Mouse (Mus musculus): ENCODE results near the gene Pinlyp.
A peak's percentile ranks its signal among the peaks of the same experiment; 100 is the strongest.

Gene Pinlyp

DNA sequence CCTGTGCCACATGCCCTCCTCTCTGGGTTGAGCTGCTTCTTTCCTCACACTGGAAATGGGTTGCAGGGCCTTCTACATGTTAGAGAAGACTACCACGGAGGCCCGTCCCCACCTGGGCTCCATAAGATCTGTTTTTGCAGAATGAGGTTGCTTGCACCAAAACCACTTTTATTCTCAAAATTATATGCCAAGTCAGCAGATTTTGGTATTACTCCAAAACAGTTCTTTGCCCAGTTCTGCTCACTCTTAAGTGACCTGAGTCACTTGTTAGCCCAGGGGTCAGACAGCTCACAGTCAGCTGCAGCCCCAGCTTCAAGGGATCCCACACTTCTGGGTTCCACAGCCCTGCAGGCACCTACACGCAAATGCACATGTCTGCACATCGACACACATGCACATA is 15.5 kb upstream of the Pinlyp start:
- no peak for DNase-seq (ENCODE audit: low spot score)

DNA sequence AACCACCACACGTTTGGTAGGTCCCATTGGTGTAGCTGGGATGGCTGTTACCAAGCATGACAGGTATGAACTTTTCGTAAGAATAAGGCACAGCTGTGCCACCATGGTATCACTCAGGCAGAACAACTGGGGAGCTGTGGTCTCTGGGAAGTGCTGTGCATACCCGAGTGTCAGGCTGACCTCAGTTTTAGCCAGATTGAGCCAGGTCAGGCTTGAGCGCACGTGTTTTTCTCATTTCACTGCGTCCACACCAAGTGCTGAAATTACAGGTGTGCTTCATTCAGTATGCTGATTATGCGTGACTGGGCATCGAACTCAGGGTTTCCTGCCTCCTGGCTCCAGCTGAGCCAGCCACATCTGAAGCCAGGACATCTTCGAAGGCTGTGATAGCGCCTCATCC is 9.9 kb upstream of the Pinlyp start:
- no peak for DNase-seq (ENCODE audit: low spot score)

DNA sequence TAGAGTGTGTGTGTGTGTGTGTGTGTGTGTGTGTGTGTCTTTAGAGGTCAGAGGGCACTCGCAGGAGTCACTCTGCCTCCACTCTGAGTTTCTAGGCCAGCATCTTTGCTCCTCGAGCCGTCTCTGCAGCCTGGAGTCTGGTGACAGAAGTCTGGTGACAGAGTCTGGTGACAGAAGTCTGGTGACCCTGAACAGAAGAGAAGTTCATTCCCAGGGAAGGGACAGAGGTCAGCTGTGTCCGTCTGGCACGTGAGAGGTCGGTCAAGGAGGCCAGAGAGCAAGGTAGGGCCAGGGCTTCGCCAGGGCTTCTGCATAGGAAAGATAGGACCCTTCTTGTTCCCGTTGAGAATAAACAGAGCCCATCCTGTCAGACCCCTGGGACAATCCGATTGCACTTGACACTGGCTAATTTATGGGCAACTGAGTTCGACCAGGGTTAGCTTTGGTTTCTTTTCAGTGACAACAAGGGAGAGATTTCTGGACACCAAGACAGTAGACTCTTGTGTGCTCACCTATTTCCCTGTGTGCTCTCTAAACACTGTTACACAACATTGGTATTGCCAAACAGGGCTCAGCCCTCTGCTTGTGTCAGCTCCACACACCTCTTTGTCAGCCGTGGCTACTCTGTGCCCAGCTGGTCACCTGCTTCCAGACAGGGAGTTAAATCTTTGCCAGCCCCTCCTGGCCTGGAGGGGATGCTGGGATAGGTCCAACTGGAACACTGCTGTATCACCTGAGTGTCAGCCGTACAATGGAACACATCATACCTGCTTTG is 6.3 kb upstream of the Pinlyp start:
- DNase-seq (ENCODE audit: low spot score): no peak

DNA sequence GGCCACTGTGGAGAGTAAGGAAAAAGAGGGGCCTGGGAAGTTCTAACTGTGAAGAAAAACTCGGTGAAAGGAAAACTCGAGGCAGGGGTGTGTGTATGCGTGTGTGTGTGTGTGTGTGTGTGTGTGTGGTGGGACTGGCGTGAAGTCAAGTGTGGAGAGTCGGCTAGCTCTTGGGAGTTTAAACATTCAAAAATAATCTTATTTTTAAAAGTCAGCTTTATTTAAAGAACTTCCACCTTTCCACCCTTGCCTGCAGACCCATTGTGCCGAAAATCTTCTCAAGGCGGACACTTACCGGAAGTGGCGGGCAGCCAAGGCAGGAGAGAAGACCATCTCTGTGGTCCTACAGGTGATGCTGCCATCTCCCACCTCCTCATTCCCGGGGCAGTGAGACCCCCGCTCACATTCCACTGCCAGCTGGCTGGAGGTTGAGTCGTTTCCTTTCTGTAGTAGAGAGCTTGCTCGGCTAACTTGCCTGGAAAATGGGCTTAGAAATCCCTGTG is 1.7 kb upstream of the Pinlyp start:
- no peak for DNase-seq (ENCODE audit: low spot score)

DNA sequence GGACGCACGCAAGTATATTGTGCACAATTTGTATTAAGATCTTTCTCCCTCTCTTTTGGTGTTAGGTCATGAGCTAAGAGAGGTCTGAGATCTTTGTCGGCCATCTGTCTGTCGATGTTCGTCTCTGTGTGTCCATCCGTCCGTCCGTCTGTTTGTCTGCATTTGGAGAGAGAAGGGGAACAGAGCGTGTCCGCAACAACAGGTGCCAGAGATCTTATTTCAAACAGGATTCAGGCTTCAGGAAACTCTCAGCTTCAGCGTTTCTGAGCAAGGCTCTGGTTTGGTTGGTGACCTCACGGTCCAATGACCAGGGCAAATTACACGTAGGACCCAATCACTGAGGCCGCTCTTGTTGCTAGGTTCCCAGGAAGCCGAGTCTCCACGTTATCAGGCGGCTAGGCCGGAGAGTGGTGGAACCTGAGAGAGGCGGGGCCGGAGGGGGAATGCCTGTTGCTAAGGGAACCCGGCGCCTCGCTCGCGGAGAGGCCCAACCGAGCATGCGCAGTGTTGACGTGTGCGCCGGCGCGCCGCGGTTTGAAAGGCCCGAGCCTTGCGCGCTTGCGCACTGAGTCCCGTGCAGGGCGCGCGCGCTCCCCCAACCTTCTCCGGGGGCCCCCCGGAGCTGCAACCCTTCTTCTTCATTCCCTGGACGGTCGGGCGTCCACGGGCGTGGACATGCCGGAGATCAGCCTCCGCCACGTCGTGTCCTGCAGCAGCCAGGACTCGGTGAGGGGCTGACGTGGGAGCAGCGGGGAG is 894 bp upstream of the Pinlyp start:
- peak; percentile 99 for DNase-seq (ENCODE audit: low spot score)

DNA sequence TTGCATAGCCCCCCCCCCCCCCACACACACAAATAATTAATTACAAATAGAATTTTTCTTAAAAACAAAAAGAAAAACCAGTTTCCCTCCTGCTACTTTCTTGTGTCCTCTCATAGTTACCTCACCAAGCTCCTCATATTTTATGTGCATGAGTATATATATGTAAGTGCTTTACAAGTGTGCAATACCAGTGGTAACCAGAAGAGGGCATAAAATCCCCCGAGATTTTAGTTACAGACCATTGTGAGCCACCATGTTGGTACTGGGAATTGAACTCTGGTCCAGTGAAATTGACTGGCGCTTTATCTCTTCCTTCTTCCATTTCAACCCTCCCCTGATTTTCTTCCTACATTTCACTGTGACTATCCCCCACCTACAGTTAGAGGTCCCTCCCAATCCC is 1.4 kb downstream of the Pinlyp start:
- DNase-seq (ENCODE audit: low spot score): no peak

DNA sequence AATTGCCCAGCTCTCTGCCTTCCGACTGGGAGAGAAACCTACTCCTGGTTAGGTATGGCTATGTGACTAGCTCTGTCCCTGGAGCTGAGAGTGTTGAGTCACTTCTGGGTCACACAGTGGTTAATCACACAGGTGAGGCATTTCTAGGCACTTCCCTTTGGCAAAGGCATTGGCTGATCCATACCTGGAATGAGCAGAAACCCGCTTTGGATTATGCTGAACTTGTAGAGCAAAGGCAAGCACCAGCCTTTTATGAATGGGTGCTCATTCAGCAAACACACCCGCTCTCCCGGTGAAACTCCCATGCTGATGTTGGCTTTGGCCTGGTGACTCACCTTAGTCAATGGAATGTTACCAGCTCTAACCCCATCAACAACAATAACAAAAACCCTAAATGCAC is 6.2 kb downstream of the Pinlyp start:
- no peak for DNase-seq (ENCODE audit: low spot score)

DNA sequence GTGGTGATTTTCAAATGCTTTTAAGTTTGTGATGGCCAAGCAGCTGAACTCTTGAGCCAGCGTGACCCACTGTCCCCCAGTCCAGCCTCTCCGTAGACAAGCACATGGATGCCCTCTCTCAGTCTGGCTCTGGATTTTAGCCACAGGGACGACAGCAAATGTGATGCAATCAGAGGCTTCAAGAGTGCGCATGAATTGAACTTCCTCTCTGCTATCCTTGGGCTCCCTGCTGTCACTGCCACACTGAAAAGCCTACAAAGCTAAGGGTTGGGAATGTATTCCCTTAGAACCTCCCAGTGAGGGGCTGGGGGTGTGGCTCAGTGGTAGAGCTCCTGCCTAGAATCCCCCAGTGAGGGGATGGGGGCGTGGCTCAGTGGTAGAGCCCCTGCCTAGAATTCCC is 7.2 kb downstream of the Pinlyp start:
- no peak for DNase-seq (ENCODE audit: low spot score)

DNA sequence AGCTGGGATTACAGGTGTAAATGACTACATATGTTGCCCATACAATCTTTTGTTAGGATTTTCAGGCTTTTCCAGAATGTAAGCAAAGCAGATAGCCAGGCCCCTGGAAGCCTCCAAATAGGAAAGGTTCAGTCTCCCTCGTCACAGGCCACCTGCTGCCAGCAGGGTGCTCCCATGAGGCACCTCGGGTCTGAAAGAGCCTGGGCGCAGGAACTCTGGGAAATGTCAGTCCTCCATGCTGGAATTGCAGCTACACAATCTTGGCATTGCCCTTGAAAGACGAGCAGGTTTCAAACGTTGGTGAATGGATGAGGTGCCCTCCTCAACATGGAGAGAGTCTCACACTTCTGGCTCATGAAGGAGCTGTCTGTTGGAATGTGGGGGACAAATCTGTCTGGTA is 7.8 kb downstream of the Pinlyp start:
- no peak for DNase-seq (ENCODE audit: low spot score)

DNA sequence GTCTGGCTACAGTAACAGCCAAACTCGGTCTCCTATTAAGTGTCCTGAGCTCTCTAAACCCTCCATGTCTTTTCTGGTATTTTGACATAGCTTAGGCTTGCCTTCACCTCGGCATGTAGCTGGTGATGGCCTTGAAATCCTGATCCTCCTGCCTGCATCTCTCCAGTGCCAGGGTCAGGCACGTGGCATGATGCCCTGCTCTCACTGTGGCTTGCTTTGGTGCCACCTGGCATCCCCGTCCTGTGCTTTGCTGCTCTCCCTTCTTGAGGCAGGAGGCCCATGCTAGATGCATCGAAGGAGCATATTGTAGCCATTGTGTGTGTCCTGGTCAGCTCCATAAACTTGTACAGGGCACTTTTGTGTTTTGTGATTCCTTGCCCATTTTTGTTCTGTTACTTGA is 8.3 kb downstream of the Pinlyp start:
- no peak for DNase-seq (ENCODE audit: low spot score)

DNA sequence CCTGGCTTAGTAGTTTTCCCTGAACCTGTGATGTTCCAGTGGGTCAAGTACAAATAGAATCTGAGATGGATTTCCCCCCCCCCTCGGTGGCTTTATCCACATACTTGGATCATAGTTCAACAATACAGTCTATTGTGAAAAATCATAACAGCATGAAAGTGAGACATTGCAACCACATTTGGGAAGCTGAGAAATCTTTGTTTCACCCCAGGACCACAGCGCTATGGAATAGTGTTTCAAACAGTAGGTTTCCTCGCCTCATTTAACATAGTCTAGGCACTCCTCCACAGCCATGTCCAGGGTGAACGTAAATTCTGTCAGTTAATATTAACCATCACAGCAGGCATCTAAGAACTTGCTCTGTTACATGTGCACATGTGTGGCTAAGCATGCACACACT is 8.8 kb downstream of the Pinlyp start:
- no peak for DNase-seq (ENCODE audit: low spot score)

DNA sequence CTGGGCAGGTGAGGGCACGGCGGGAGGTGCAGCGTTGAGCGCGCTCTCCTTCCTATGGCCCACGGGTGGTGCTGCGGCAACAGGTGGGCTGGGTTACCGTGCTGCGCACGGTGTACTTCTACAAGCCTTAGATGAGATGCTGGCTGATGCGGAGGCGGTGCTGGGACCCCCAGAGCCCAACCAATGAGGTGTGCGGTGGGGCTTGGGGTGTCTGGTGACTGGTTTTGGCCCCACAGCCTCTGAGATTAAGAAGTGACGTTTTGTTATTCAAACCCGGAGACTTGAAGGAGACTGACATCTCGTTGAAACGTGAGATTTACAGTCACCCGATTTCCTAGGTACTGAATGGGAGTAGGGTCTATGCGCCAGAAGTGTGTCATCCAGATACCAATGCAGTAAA is 11.6 kb downstream of the Pinlyp start:
- DNase-seq (ENCODE audit: low spot score): no peak

DNA sequence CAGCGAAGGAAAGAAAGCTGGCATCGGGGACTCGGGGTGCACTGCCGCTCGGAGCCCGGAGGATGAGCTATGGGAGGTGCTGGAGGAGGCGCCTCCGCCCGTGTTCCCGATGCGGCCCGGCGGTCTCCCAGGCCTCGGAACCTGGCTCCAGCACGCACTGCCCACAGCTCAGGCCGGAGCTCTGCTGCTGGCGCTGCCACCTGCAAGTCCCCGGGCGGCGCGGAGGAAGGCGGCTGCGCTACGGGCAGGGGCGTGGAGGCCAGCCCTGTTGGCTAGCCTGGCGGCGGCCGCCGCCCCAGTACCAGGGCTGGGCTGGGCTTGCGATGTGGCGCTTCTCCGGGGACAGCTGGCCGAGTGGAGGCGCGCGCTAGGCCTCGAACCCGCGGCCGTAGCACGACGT is 12.1 kb downstream of the Pinlyp start:
- DNase-seq (ENCODE audit: low spot score): no peak

DNA sequence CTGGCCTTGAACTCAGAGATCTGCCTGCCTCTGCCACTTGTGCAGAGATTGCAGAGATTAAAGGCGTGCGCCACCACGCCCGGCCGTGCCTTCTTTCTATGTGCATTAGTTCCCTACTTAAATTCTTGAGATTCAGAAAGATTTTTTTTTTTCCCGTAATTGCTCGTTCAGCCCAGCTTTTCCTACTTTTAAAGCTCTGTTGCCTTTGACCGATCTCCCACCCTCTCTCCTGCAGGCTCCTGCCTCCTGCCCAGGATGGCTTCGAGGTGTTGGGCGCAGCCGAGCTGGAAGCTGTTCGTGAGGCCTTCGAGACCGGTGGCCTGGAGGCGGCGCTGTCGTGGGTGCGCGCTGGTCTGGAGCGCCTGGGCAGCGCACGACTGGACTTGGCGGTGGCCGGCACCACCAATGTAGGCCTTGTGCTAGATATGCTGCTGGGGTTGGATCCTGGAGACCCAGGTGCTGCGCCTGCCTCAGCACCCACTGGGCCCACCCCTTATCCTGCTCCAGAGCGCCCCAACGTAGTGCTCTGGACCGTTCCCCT is 12.8 kb downstream of the Pinlyp start:
- DNase-seq (ENCODE audit: low spot score): no peak

DNA sequence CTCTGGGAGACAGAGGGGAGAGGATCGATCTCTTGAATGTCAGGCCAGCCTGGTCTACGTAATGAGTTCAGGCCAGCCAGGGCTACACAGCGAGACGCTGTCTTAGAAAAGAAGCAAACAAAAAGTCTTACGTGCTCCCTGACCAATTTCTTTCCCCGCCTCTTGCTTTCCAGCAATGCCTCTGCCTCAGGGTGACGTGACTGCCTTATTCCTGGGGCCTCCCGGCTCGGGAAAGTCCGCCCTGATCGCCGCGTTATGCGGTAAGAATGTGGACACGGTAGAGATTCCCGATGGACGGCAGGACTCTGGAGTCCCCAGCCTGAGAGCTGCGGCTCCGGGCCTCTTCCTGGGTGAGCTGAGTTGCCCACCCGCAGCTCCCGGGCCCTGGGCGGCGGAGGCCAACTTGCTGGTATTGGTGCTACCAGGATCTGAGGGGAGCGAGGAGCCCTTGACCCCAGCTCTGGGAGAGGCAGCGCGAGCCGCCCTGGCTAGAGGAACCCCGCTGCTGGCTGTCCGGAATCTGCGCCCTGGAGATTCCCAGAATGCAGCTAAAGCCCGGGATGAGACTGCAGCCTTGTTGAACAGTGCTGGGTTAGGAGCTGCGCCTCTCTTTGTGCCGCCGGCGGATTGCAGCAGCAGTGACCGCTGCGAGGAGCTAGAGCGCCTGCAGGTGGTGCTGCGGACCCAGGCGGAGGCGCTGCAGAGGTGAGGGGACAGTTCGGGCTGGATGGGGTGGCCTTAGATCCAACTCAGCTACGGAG is 14.5 kb downstream of the Pinlyp start:
- no peak for DNase-seq (ENCODE audit: low spot score)

DNA sequence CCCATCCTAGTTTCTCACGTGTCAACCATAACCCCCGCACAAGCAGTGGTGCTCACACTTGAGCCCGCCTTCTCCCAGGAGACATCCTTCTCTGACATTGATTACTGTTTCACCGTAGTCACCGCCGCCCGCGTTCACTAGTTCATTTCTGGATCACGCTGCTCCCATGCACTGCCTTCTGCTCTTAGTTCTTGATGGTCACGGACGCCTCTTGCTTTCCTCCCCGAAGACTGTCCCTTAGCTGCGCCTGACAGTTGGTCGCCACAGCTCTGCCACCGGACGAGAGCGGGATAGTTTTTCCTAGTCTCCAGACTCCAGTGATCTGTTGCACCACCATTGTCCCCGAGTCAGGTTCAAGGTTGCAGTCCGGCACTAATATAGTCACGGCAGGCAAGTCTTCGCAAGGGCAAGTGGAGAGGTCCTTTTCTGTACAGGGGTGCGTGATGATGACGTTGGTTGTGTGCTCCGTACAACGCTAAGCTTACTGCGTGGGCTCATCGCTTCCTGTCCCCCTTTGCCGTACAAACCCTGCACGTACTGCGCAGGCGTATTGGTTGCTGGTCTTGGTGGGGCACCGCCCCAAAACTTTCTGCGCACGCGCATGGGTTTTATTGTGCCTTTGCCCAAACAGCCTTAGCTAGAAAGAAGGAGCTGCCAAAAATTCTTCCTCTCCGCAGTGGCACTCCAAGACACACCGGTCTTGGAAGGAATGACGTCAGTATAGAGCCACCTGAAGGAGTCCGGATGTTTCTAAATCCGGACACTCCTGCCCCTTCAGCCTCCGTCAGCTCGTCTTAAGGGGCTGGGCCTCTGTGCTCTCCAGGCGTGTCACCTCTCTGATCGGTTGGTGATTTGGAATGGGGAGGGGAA is 15.6 kb downstream of the Pinlyp start, which contains the start of gene Irgq:
TSS of gene Irgq (plus strand) at position 628 of the 870 bp plus-strand sequence.
- peak; percentile 98 for DNase-seq (ENCODE audit: low spot score)

DNA sequence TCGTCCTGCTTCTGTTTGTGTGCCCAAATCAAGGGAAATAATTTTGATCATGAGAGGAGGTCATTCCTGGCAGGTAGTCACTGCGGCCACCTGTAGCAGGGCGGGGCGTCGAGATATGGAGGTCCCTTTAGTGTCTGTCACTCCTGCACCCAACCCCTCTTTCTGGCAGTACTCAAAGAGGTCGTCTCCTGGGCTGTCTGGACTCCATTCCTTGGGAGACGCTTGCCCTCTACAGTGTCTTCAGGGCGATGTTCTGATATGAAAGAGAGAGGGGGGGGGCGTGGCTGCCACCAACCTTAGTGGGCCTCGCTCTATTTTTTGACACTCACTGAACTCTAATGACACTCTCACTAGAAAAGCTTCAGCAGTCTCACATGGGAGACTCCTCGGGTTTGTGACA is 16.3 kb downstream of the Pinlyp start:
- DNase-seq (ENCODE audit: low spot score): no peak

DNA sequence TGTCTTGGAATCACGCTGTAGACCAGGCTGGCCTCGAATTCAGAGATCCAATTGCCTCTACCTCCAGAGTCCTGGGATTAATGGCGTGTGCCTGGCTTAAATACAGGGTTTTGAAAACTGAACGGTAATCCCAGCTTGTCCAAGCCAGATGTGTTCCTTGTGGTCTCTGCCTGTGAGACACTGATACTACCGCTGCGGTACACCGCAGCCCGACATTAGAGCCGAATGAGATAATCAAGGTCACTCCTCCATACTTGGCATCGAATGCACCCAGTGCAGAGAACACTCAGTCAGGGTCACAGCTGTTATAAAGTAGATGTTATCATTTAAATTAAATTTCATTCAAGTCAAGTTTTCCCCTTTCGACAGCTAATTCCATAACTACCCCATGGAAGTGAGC is 17.1 kb downstream of the Pinlyp start:
- no peak for DNase-seq (ENCODE audit: low spot score)

DNA sequence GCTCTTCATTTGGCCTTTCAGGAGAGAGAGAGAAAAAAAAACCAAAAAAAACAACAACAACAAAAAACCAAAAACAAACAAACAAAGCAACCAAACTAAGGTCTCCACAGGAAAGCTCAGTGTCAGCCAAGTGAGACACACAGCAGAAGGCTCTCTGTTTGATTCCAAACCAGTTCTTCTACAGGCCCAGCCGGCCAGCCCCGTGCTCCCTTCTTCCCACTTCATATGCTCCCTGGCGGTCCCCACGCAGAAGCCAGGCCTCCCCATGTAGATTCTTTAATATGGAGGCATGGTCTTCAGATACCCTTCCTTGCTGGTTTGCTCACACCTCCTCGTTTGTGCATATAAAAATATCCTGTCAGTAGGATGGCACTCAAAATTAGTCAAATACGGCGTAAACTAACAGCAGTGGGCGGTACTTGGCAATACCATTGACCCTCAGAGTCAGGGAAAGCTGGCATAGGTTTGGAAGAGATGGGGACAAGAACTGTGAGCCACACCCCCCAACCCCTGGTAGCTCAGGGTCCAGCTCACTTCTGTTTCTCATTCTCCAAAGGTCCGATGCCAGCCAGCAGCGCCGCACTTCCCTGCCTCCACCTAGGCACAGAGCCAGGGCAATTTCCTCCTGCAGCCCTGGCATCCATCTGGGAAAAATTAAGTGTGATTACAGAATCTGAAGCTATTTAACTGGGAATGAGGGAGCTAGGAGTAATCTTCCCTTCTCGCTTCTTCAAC is 20.1 kb downstream of the Pinlyp start:
- no peak for DNase-seq (ENCODE audit: low spot score)

DNA sequence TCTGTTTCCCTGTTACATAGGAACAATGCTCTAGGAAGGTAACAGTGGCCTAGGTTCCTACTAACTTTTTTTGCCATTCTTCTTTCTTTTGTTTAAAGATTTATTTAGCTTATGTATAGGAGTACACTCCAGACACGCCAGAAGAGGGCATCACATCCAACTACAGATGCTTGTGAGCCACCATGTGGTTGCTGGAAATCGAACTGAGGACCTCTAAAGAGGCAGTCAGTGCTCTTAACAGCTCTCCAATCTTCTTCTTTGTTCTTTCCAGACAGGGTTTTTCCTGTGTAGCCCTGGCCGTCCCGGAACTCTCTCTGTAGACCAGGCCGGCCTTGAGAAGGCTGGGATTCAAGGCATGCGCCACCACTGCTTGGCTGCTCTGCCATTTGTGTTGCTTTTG is 20.9 kb downstream of the Pinlyp start:
- DNase-seq (ENCODE audit: low spot score): no peak

DNA sequence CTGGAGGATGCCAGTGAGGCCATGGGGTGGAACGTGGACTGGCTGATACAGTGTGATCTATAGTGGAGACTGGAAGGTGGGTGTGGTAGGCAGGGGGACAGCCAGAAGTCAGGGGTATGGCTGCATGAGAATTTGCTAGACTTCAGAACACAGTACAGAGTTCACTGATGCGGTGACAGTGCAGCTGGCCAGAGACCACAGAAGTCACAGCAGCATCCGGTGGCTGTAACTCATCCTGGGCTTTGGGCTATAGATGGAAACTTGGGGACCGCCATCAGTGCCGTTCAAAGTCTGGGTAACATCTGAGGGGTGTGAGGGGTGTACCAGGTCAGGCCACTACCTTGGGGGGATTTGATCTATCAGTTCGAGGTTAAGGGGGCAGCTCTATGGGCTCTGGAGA is 22.2 kb downstream of the Pinlyp start:
- no peak for DNase-seq (ENCODE audit: low spot score)

Data from left cerebral cortex, adult 11 months (tissue).